Mouse (Mus musculus) right cerebral cortex, adult 2 months (tissue): Measurements from ENCODE around the gene Fam81a.

Experiments
- DNase-seq, 2 experiments: peaks; one replicate each; pipeline ENCODE4 v3.0.0; 2021 to 2022; ENCODE audit warnings: low spot score in 2 of 2

Fam81a gene

GRCm38 (mm10) chr9:70142460-70142859, at the start of gene Fam81a:
TSS of gene Fam81a (minus strand) at chr9:70142560.
- no peak for DNase-seq

GRCm38 (mm10) chr9:70182639-70183038, 40.3 kb upstream of the Fam81a start:
- DNase-seq: no peak

- DNase-seq: no peak
These were observed 39.4 kb upstream of the Fam81a start for GRCm38 (mm10) chr9:70181719-70182118.

DNA sequence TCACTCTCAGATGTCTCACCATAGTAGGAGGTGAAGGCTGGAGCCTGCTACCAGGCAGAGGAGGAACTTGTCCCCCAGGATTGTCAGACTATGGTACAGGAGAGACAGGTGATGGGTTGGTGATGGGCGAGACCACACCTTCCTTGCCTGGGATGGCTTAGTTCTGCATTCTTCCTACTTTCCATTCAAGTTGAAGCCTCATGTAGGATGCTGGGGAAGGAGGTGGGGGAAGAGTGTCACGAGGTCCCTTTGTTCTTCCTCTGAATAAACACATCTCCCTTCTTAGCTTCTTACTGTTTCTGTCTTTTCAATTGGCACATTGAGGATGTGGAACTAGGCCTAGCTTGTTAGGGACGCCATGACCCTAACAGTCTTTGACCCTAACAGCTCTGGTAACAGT, 33.9 kb upstream of the Fam81a start:
- DNase-seq: no peak

DNA sequence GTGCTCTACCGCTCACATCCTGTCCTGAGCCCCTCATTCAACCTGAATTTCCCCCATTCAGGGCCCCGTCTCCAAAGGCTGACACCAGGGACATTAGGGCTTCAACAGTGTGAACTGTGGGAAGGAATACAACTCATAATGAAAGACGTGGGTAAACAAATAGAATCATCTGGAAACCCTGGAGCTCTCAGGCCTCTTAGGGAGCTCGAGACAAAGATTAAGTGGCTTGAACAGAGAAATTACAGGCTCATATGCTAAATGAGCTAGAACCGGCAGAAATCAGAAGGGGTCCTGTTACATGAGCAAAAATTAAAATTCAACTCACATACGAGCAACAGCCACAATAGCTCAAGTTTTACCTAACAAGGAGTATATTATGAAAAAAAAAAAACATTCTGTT, 32.5 kb upstream of the Fam81a start:
- DNase-seq: no peak

GRCm38 (mm10) chr9:70174291-70174848, 32.0 kb upstream of the Fam81a start:
- DNase-seq: no peak

- no peak for DNase-seq
These were observed 26.6 kb upstream of the Fam81a start for GRCm38 (mm10) chr9:70168973-70169372.

DNA sequence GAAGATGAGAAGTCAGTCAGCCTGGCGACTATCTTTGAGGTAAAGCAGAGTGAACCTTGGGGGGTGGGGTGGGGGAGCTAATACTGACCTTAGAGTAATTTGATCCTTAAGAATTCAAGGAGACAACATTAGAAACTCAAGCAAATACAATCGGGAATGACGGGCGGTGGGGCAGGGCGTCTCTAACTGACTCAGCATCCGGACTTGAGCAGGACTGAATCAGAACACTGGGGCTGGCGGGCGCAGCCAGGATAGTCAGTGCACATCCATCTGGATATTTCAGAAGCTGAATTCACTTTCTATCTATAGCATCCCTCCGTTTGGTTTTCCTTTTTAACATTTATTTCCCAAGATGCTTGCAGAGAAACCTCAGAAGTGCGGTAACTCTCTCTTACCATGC, 17.7 kb upstream of the Fam81a start:
- peak; percentile 53 to 66 for DNase-seq

GRCm38 (mm10) chr9:70147618-70148017, 5.3 kb upstream of the Fam81a start:
- DNase-seq: no peak

DNA sequence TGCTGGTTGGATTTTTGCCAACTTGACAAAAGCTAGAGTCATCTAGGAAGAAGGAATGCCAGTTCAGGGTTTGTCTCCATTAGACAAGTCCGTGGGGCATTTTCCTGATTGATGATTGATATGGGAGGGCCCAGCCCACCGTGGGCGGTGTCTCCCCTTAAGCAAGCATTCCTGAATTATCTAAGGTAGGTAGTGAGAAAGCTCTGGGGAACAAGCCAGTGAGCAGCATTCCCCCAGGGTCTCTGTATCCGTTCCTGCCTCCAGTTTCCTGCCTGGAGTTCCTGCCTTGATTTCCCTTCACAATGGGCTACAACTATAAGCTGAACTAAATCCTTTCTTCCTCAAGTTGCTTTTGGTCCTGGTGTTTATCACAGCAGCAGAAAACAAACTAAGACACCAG, 3.1 kb upstream of the Fam81a start:
- DNase-seq: no peak

- DNase-seq: no peak
These were observed 966 bp upstream of the Fam81a start for GRCm38 (mm10) chr9:70143326-70143725.

DNA sequence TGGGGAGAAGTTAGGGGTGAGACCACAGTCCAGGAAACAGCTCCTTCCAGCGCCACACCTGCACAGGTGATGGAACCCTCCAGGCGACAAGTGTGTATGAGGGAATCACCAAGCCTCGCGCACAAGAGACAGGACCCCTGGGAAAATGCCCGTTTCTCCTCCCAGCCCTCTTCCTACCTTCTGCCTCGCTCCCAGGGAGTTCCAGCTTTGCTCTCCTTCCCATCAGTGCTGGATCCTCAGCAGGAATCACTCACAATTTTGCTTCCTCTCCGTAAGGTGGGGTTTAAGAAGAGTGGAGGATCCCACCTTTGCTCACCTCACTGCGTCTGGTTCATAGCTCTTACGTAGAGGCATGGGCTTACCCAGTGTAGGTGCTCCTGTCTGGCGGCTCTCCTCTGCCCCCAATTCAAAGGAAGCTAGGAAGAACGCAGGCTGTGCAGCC, 454 bp downstream of the Fam81a start:
- DNase-seq: peak; percentile 45 to 57

DNA sequence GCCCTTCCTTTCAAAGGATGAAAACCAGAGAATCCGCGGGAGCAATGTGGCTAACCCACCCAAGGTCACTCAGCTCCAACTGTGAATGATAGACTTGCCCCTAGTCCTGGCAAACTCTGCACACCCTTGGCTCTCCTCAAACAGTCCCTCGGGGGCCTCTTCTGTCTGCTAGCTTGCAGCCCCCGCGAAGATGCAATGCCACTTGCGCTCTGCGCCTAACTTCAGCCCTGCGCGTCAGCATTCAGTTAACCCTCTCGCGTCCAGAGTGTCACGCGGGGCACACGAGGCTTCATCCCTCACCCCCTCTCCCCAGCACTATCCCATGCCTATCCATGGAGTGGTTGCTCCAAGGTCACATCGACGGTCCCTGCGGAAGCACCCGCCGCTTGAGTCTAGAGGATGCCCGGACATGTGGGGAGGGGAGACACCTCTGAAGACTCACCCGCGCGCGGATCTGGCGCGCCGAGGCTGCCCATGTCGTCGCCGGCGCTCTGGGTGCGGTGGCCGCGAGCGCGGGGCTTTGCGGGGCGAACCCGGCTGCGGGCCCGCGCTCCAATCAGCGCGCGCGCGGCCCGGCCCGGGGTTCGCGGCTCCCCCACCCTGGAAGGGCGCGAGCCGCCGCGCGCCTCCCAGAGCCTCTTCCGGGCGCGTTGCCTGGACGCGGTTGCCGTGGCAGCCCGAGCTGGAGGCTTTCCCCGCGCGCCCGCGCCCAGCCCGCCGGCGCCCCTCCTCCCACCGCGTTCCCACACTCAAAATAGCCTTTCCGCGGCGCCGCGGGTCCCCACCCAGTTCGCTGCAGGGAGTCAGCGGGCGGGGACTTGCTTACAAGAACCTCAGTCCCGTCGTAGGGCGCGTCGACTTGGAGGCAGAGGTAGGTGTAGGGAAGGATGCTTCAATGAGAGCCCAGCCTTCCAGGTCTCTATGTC, 1.2 kb downstream of the Fam81a start:
- peak; percentile 89 to 90 for DNase-seq

DNA sequence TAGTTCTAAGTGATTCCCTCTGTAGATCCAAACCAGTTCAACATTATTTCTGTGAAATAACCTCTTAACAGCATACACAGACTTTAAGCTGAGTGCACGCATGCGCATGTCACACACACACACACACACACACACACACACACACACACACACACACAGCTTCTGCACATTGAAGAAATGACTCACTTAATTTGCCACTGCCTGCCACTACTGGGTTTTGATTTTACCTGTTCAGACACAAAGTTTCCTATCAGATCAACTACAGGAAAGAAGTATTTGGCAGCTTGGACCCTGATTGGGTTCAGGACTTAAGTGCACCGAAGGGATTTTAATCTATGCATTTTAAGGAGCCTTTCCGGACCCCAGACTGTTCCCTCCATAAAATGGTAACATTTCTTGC, 2.0 kb downstream of the Fam81a start:
- DNase-seq: peak; percentile 48 to 51

GRCm38 (mm10) chr9:70139331-70139885, 3.0 kb downstream of the Fam81a start:
- no peak for DNase-seq

DNA sequence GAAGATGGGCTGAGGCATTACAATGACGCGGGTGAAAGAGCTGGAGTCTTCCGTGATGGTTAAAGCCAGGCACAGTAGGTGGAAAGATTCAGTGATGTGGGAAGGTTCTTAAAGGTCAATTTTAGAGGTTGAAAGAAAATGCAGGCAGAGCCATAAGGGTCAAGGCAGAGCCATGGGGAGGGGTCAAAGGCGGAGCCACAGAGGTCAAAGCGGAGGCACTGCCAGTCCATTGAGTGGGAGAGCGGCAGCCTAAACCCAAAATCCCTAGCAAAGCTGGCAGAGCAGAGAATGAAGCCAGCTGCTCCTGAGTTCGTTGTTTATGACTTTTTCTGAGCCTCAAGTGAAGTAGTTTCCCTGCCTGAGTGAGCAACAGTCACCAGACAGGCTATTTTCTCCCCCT, 3.8 kb downstream of the Fam81a start:
- no peak for DNase-seq

DNA sequence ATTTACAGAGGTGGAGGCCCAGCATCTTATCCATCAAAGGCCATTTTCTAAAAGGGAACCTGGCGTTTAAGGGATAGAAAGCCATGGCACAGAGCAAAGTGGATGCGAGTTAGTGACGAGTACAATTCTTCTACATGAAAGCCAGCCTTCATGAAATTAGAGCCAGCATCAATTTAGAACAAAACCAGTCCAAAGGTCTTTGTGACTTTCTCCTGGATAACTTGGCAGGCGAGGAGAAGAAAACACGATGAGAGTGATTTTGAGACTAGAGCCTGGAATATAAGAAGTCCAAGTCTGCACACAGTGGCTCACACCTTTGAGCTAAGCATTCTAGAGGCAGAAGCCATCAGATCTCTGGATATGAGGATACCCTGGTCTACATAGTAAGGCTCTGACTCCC, 4.4 kb downstream of the Fam81a start:
- DNase-seq: no peak

- DNase-seq: no peak
These were observed 7.2 kb downstream of the Fam81a start for GRCm38 (mm10) chr9:70135186-70135585.

GRCm38 (mm10) chr9:70134716-70135115, 7.6 kb downstream of the Fam81a start:
- no peak for DNase-seq

DNA sequence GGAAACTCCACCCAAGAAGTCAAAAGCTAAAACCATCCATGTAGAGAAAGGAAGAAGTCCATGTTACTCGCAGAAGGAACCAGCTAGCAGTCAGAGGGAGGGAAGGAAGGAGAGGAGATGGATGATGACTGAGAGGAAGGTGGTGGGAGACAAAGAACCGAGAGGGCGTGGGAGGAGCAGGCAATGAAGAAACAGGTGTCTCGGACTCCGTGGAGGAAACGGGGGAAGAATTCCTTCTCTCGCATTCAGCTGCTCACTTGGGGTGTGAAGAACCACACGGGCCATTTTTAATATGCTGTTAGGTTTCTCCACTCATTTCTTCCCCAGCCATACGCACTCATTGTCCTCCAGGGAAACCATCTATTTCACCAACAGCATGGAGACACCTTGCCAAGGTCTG, 8.1 kb downstream of the Fam81a start:
- DNase-seq: peak; percentile 64 to 74

- no peak for DNase-seq
These were observed 11.6 kb downstream of the Fam81a start for GRCm38 (mm10) chr9:70130786-70131185.

- no peak for DNase-seq
These were observed 30.5 kb downstream of the Fam81a start for GRCm38 (mm10) chr9:70111869-70112286.

- DNase-seq: no peak
These were observed 31.5 kb downstream of the Fam81a start for GRCm38 (mm10) chr9:70110871-70111270.
